Mouse (Mus musculus): ENCODE measurements around the gene Apc2.
A peak's percentile ranks its signal among the peaks of the same experiment; 100 is the strongest.

Apc2 gene

GRCm38 (mm10) chr10:80321670-80322581 is 26.1 kb downstream of the Apc2 start:
- no peak for DNase-seq

GRCm38 (mm10) chr10:80322811-80323211 is 27.0 kb downstream of the Apc2 start:
- DNase-seq, result peak; percentile 45 to 50

- DNase-seq, result peak; percentile 81 to 82
Measured at GRCm38 (mm10) chr10:80323261-80324119, 27.7 kb downstream of the Apc2 start.

- no peak for DNase-seq
Measured at GRCm38 (mm10) chr10:80324120-80325037, 28.6 kb downstream of the Apc2 start.

GRCm38 (mm10) chr10:80325045-80325444 is 29.3 kb downstream of the Apc2 start:
- DNase-seq, result no peak

GRCm38 (mm10) chr10:80329273-80330081 is 33.7 kb downstream of the Apc2 start, which contains the start of the genes Pcsk4 and Reep6:
TSS of gene Pcsk4 (minus strand) at chr10:80329498.
TSS of gene Reep6 (plus strand) at chr10:80329953.
- peak; percentile 98 to 99 for DNase-seq

GRCm38 (mm10) chr10:80330084-80330483 is 34.3 kb downstream of the Apc2 start:
- DNase-seq, result no peak

- peak in 1 of 2 experiments; percentile 57 for DNase-seq
Measured at GRCm38 (mm10) chr10:80330888-80331287, 35.1 kb downstream of the Apc2 start.

- no peak for DNase-seq
Measured at GRCm38 (mm10) chr10:80331636-80332524, 36.1 kb downstream of the Apc2 start.

- DNase-seq, result no peak
Measured at GRCm38 (mm10) chr10:80332525-80332989, 36.8 kb downstream of the Apc2 start.

- DNase-seq, result no peak
Measured at GRCm38 (mm10) chr10:80336263-80336662, 40.5 kb downstream of the Apc2 start.

- DNase-seq, result peak; percentile 81 to 88
Measured at GRCm38 (mm10) chr10:80339941-80340750, 44.4 kb downstream of the Apc2 start.

- no peak for DNase-seq
Measured at GRCm38 (mm10) chr10:80341026-80341425, 45.2 kb downstream of the Apc2 start.

- DNase-seq, result no peak
Measured at GRCm38 (mm10) chr10:80341491-80342304, 45.9 kb downstream of the Apc2 start.

- no peak for DNase-seq
Measured at GRCm38 (mm10) chr10:80342305-80342748, 46.5 kb downstream of the Apc2 start.

GRCm38 (mm10) chr10:80342749-80343424 is 47.1 kb downstream of the Apc2 start:
- peak; percentile 62 to 76 for DNase-seq

- no peak for DNase-seq
Measured at GRCm38 (mm10) chr10:80343425-80343895, 47.7 kb downstream of the Apc2 start.
